Mouse (Mus musculus) CH12.LX (cell line): ENCODE results near the gene Klk1b5. TPM values are rescaled to one million over a fixed set of nuclear protein-coding genes. Genes with fewer than 3 reads are reported as not detected.
A peak's percentile ranks its signal among the peaks of the same experiment; 100 is the strongest.

Experiments
- DNase-seq: peaks from one replicate; pipeline ENCODE4 v3.0.0-alpha.2; 2013; ENCODE audit errors: extremely low read depth
- H3K27ac ChIP-seq: 2 replicates; pipeline ENCODE4 v1.5.1; 2012; ENCODE audit warnings: low read depth, mild to moderate bottlenecking, control low read depth, moderate library complexity; ENCODE audit not compliant: insufficient read depth
- H3K27me3 ChIP-seq: replicated peaks from 2 replicates; pipeline ENCODE3; 2012; ENCODE audit warnings: inconsistent platforms
- H3K36me3 ChIP-seq, 2 experiments: replicated peaks in 1 of 2; 2 replicates each; pipeline versions ENCODE3 to v1.6.1; 2012; ENCODE audit warnings: inconsistent platforms in 1 of 2, low read length in 1 of 2, mild to moderate bottlenecking in 1 of 2, mixed read lengths in 1 of 2, moderate library complexity in 1 of 2; ENCODE audit not compliant: control insufficient read depth in 1 of 2, insufficient read depth in 1 of 2
- H3K4me1 ChIP-seq, 2 experiments: 2 replicates each; pipeline ENCODE4 v1.6.1; 2012; ENCODE audit warnings: inconsistent platforms in 1 of 2, moderate library complexity in 1 of 2; ENCODE audit not compliant: insufficient read depth in 2 of 2, control insufficient read depth in 1 of 2
- H3K4me2 ChIP-seq: 2 replicates; pipeline ENCODE4 v1.6.1; 2012; ENCODE audit warnings: low read depth, mild to moderate bottlenecking, control low read depth; ENCODE audit not compliant: poor library complexity, insufficient read depth, severe bottlenecking
- H3K4me3 ChIP-seq, 3 experiments: fragments of 150-350 bp in 1 of 3; sonication (generic) in 1 of 3; replicated peaks in 1 of 3; 2 replicates each; pipeline versions ENCODE3 to v1.5.1; 2011 to 2012; ENCODE audit warnings: low read depth in 2 of 3, low read length in 2 of 3, mild to moderate bottlenecking in 2 of 3, moderate library complexity in 2 of 3, control low read depth in 1 of 3, improper control_type of control experiment in 1 of 3, inconsistent platforms in 1 of 3, mixed read lengths in 1 of 3; ENCODE audit not compliant: poor library complexity in 1 of 3
- H3K79me2 ChIP-seq: replicated peaks from 2 replicates; pipeline ENCODE4 v1.6.1; 2012; ENCODE audit warnings: mild to moderate bottlenecking, moderate library complexity; ENCODE audit not compliant: control insufficient read depth, poor library complexity, insufficient read depth, severe bottlenecking; ENCODE audit errors: extremely low read depth
- H3K9ac ChIP-seq: 2 replicates; pipeline ENCODE4 v1.6.1; 2012; ENCODE audit warnings: low read depth, mild to moderate bottlenecking, control low read depth, moderate library complexity; ENCODE audit not compliant: insufficient read depth
- H3K9me3 ChIP-seq: replicated peaks from 2 replicates; pipeline ENCODE3; 2012; ENCODE audit warnings: low read length, inconsistent platforms, mixed read lengths
- BHLHE40 ChIP-seq: IDR thresholded peaks from 2 replicates; pipeline ENCODE4 v1.6.1; 2011; ENCODE audit warnings: mild to moderate bottlenecking, low read depth, low read length, improper control_type of control experiment
- CHD1 ChIP-seq: IDR thresholded peaks from 2 replicates; pipeline ENCODE4 v1.6.1; 2012; ENCODE audit warnings: low read depth, low read length, improper control_type of control experiment, inconsistent platforms
- CHD2 ChIP-seq: IDR thresholded peaks from 2 replicates; pipeline ENCODE4 v1.6.1; 2011; ENCODE audit warnings: low read length, improper control_type of control experiment
- CTCF ChIP-seq, 2 experiments: IDR thresholded peaks in 1 of 2; conservative IDR thresholded peaks in 1 of 2; 2 replicates each; pipeline ENCODE4 v1.5.1; 2011 to 2012; ENCODE audit warnings: low read depth in 2 of 2, low read length in 2 of 2, improper control_type of control experiment in 1 of 2, inconsistent platforms in 1 of 2, mild to moderate bottlenecking in 1 of 2, moderate library complexity in 1 of 2
- E2F4 ChIP-seq: IDR thresholded peaks from 2 replicates; pipeline ENCODE4 v1.6.1; 2011; ENCODE audit warnings: low read depth, low read length, improper control_type of control experiment; ENCODE audit not compliant: insufficient replicate concordance
- ELF1 ChIP-seq: IDR thresholded peaks from 2 replicates; pipeline ENCODE4 v1.6.1; 2014; ENCODE audit warnings: low read depth, mild to moderate bottlenecking, inconsistent platforms, low read length, improper control_type of control experiment
- EP300 ChIP-seq: IDR thresholded peaks from 2 replicates; pipeline ENCODE4 v1.6.1; 2011; ENCODE audit warnings: low read length, improper control_type of control experiment
- ETS1 ChIP-seq: conservative IDR thresholded peaks from 2 replicates; pipeline ENCODE4 v1.6.1; 2012; ENCODE audit warnings: low read depth, mild to moderate bottlenecking, inconsistent platforms, low read length, improper control_type of control experiment, moderate library complexity
- GABPA ChIP-seq: IDR thresholded peaks from 2 replicates; pipeline ENCODE4 v1.6.1; 2012; ENCODE audit warnings: low read depth, low read length, improper control_type of control experiment, inconsistent platforms; ENCODE audit not compliant: insufficient replicate concordance
- HCFC1 ChIP-seq: IDR thresholded peaks from 2 replicates; pipeline ENCODE4 v1.6.1; 2012; ENCODE audit warnings: low read depth, mild to moderate bottlenecking, inconsistent platforms, low read length, improper control_type of control experiment
- JUN ChIP-seq: IDR thresholded peaks from 2 replicates; pipeline ENCODE4 v1.6.1; 2011; ENCODE audit warnings: low read depth, mild to moderate bottlenecking, low read length, improper control_type of control experiment, moderate library complexity; ENCODE audit not compliant: insufficient read depth
- JUND ChIP-seq: conservative IDR thresholded peaks from 2 replicates; pipeline ENCODE4 v1.6.1; 2011; ENCODE audit warnings: low read depth, low read length, improper control_type of control experiment
- KAT2A ChIP-seq: IDR thresholded peaks from 2 replicates; pipeline ENCODE4 v1.6.1; 2012; ENCODE audit warnings: low read length, improper control_type of control experiment, inconsistent platforms; ENCODE audit not compliant: insufficient replicate concordance
- MAFK ChIP-seq: IDR thresholded peaks from 2 replicates; pipeline ENCODE4 v1.6.1; 2011; ENCODE audit warnings: low read length, improper control_type of control experiment; ENCODE audit not compliant: insufficient replicate concordance
- MAX ChIP-seq: IDR thresholded peaks from 2 replicates; pipeline ENCODE4 v1.6.1; 2011; ENCODE audit warnings: low read length, improper control_type of control experiment
- MAZ ChIP-seq: IDR thresholded peaks from 2 replicates; pipeline ENCODE4 v1.6.1; 2012; ENCODE audit warnings: low read depth, mild to moderate bottlenecking, inconsistent platforms, low read length, improper control_type of control experiment, moderate library complexity
- MEF2A ChIP-seq: IDR thresholded peaks from 2 replicates; pipeline ENCODE4 v1.6.1; 2014; ENCODE audit warnings: low read depth, mild to moderate bottlenecking, inconsistent platforms, low read length, improper control_type of control experiment, borderline replicate concordance
- MXI1 ChIP-seq: IDR thresholded peaks from 2 replicates; pipeline ENCODE4 v1.6.1; 2011; ENCODE audit warnings: mild to moderate bottlenecking, low read depth, low read length, improper control_type of control experiment
- MYC ChIP-seq: IDR thresholded peaks from 2 replicates; pipeline ENCODE4 v1.6.1; 2011; ENCODE audit warnings: low read depth, mild to moderate bottlenecking, improper control_type of control experiment, low read length
- NELFE ChIP-seq: IDR thresholded peaks from 2 replicates; pipeline ENCODE4 v1.6.1; 2011; ENCODE audit warnings: low read depth, low read length, improper control_type of control experiment
- NRF1 ChIP-seq: IDR thresholded peaks from 2 replicates; pipeline ENCODE4 v1.6.1; 2014; ENCODE audit warnings: low read depth, mild to moderate bottlenecking, inconsistent platforms, low read length, improper control_type of control experiment, moderate library complexity
- PAX5 ChIP-seq: IDR thresholded peaks from 2 replicates; pipeline ENCODE4 v1.6.1; 2012; ENCODE audit warnings: low read length, inconsistent platforms, mixed read lengths
- POLR2A ChIP-seq: IDR thresholded peaks from 2 replicates; pipeline ENCODE4 v1.6.1; 2011; ENCODE audit warnings: low read depth, mild to moderate bottlenecking, improper control_type of control experiment, low read length
- POLR2AphosphoS2 ChIP-seq: IDR thresholded peaks from 2 replicates; pipeline ENCODE4 v1.6.1; 2011; ENCODE audit warnings: low read depth, low read length, improper control_type of control experiment
- RAD21 ChIP-seq: IDR thresholded peaks from 2 replicates; pipeline ENCODE4 v1.6.1; 2011; ENCODE audit warnings: low read depth, mild to moderate bottlenecking, low read length, improper control_type of control experiment, moderate library complexity
- RCOR1 ChIP-seq: conservative IDR thresholded peaks from 2 replicates; pipeline ENCODE4 v1.6.1; 2012; ENCODE audit warnings: low read depth, mild to moderate bottlenecking, inconsistent platforms, low read length, improper control_type of control experiment
- SIN3A ChIP-seq: IDR thresholded peaks from 2 replicates; pipeline ENCODE4 v1.6.1; 2012; ENCODE audit warnings: low read length, improper control_type of control experiment, inconsistent platforms
- SMC3 ChIP-seq: IDR thresholded peaks from 2 replicates; pipeline ENCODE4 v1.6.1; 2011; ENCODE audit warnings: low read depth, low read length, improper control_type of control experiment
- TBP ChIP-seq: conservative IDR thresholded peaks from 2 replicates; pipeline ENCODE4 v1.6.1; 2011; ENCODE audit warnings: low read depth, low read length, improper control_type of control experiment
- TCF12 ChIP-seq: IDR thresholded peaks from 2 replicates; pipeline ENCODE4 v1.6.1; 2014; ENCODE audit warnings: low read depth, mild to moderate bottlenecking, inconsistent platforms, low read length, improper control_type of control experiment
- UBTF ChIP-seq: IDR thresholded peaks from 2 replicates; pipeline ENCODE4 v1.6.1; 2012; ENCODE audit warnings: low read depth, mild to moderate bottlenecking, inconsistent platforms, low read length, improper control_type of control experiment, moderate library complexity
- USF1 ChIP-seq: IDR thresholded peaks from 2 replicates; pipeline ENCODE4 v1.6.1; 2014; ENCODE audit warnings: low read depth, mild to moderate bottlenecking, inconsistent platforms, low read length, improper control_type of control experiment
- USF2 ChIP-seq: conservative IDR thresholded peaks from 2 replicates; pipeline ENCODE4 v1.6.1; 2011; ENCODE audit warnings: low read depth, low read length, improper control_type of control experiment
- ZC3H11A ChIP-seq: IDR thresholded peaks from 2 replicates; pipeline ENCODE4 v1.6.1; 2012; ENCODE audit warnings: low read depth, mild to moderate bottlenecking, inconsistent platforms, low read length, improper control_type of control experiment
- ZKSCAN1 ChIP-seq: IDR thresholded peaks from 2 replicates; pipeline ENCODE4 v1.6.1; 2012; ENCODE audit warnings: low read depth, inconsistent platforms, low read length, improper control_type of control experiment, borderline replicate concordance
- ZMIZ1 ChIP-seq: IDR thresholded peaks from 2 replicates; pipeline ENCODE4 v1.6.1; 2012; ENCODE audit warnings: low read depth, mild to moderate bottlenecking, inconsistent platforms, low read length, improper control_type of control experiment
- ZNF384 ChIP-seq: IDR thresholded peaks from 2 replicates; pipeline ENCODE4 v1.6.1; 2012; ENCODE audit warnings: low read depth, low read length, improper control_type of control experiment, inconsistent platforms
- dilution Hi-C: fragments of 300-500 bp; cut with MboI; formaldehyde crosslinking; loops from 2 replicates; pipeline ENCODE4 v1.14.3; 2020; ENCODE audit warnings: low sequenced_read_pairs; ENCODE audit not compliant: extremely low pct_unique_long_range_greater_than_20kb, extremely low pct_ligation_motif_present
- in situ Hi-C: fragments of 300-500 bp; cut with MboI; formaldehyde crosslinking; loops from 3 replicates; pipeline ENCODE4 v1.14.3; 2019; ENCODE audit warnings: low sequenced_read_pairs, low pct_ligation_motif_present, low pct_unique_long_range_greater_than_20kb, mixed read lengths
- polyA plus RNA-seq: library from polyadenylated mRNA; unstranded; fragments of >175 nt; gene quantifications from 2 replicates; pipeline ENCODE4 v1.2.1, GENCODE M21; 2012; ENCODE audit warnings: low read depth; ENCODE audit not compliant: insufficient read length
- total RNA-seq, 2 experiments: library from RNA; depleted of rRNA; stranded (reverse); fragments of 300-350 nt in 1 of 2; fragments of >200 nt in 1 of 2; gene quantifications; 2 replicates each; pipeline ENCODE4 v1.2.3; 2012 to 2014

The Klk1b5 gene
- total and polyA plus RNA-seq, 3 experiments: not detected

DNA sequence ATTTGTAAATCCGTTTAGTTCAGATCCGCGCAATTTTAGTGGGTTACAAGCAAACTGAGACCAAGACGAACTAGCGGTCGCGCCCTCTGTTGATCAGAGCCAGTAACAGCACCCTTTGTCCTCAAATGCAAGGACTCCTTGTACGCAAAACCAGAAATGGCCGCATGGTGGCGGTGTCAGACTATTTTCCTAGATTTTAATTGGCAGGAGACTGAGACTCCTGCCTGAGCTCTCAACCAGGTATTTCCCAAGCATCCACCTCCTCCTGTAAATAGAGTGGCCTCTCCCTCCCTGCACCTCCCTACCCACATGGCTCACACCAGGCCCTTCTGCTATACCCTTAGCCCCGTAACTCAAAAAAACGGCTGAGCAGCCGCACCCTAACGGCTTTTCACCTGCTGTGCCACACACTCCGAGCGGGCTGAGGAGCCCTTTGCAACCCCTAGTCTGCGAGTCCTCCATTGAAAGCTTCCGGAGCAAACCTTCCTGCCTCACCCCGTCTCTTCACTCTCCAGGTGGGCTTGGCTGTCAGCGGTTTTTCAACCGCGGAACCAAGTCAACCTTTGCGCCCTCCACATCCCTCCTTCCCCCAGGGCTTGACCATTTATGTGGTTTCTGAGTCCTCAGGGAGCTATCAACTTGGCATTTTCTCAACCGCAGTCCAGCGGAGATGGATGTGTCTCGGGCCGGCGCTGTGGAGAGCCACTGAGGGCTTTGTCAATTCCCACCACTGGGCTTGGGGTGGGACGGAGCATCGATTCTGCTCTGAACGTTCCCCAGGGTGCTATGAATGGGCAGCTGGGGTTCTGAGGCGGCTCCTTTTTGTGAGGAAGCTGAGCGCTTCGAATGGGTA is 47.3 kb downstream of the Klk1b5 start:
- dilution Hi-C loops: no loop called here
- H3K79me2 ChIP-seq: no peaks in the 10 kb centered on the region
- peak; percentile 92 for DNase-seq
- H3K9ac ChIP-seq: no peak overlapping the region
- H3K4me1 ChIP-seq: peaks cover 0 to 5% of the 10 kb centered on the region in 2 experiments; a peak in 2 of 4 replicates
- no peak overlapping the region for H3K4me3 ChIP-seq
- H3K27ac ChIP-seq: no peak overlapping the region
- no peaks in the 10 kb centered on the region for H3K36me3 ChIP-seq
- in situ Hi-C loops: loop anchor here (5.0 to 10.0 kb wide), 3 partner anchors 84 to 382 kb away; partner anchors contain the start of genes Emc10 and Fam71e1
- peaks cover 33% of the 10 kb centered on the region for H3K27me3 ChIP-seq
- H3K9me3 ChIP-seq: no peaks in the 10 kb centered on the region
- peak overlapping the region; percentile 33 for H3K4me2 ChIP-seq
- TF ChIP-seq ZC3H11A (peak; percentile 90), NRF1 (peak; percentile 45), CHD1 (no peak), MAX (peak; percentile 32; the same call in 1 of the 2 replicates), HCFC1 (peak; percentile 21; the same call in 1 of the 2 replicates), MXI1 (no peak), MEF2A (peak; percentile 72; the same call in 1 of the 2 replicates), GABPA (no peak), CHD2 (no peak), MAZ (peak; percentile 60; the same call in 1 of the 2 replicates), BHLHE40 (0 out of 2 replicates have a peak, but pooled peaks have one; percentile 27), TCF12 (0 out of 2 replicates have a peak, but pooled peaks have one; percentile 36), RAD21 (peak; percentile 95), TBP (no peak), USF1 (no peak), MAFK (no peak), KAT2A (no peak), ELF1 (peak; percentile 44; the same call in 1 of the 2 replicates), RCOR1 (no peak), ZKSCAN1 (no peak), ETS1 (no peak), UBTF (no peak), USF2 (no peak), JUND (no peak; the same call in 1 of the 2 replicates), CTCF (conservative IDR thresholded peaks at IDR 0.05 in 1 of 2, IDR thresholded peaks at IDR 0.05 in 1 of 2; ENCODE audit: low read depth in 2 of 2, low read length in 2 of 2) (peak; percentile 88 to 99), E2F4 (peak; percentile 38; the same call in 1 of the 2 replicates), MYC (peak; percentile 65; the same call in 1 of the 2 replicates), EP300 (0 out of 2 replicates have a peak, but pooled peaks have one; percentile 2), ZMIZ1 (no peak), JUN (no peak), SIN3A (peak; percentile 50; the same call in 1 of the 2 replicates), PAX5 (no peak), NELFE (peak; percentile 75; the same call in 1 of the 2 replicates), ZNF384 (peak; percentile 80), POLR2AphosphoS2 (no peak), POLR2A (no peak), SMC3 (peak; percentile 93)
